Mouse (Mus musculus) kidney, adult 2 months (tissue): ENCODE measurements at regions not wholly inside any gene's neighbourhood (a gene's known extent, or its start where the extent isn't known, plus 50 kb on each side); places are given as distances from the start of the nearest gene placed in this dataset.
A peak's percentile ranks its signal among the peaks of the same experiment; 100 is the strongest.

Source experiments
- DNase-seq: peaks from one replicate; pipeline ENCODE4 v3.0.0; 2021
- H3K27ac ChIP-seq: fragments of 200-500 bp; 2 replicates; pipeline ENCODE4 v1.5.1; 2012; ENCODE audit warnings: low read depth, low read length, control low read depth, inconsistent platforms; ENCODE audit not compliant: insufficient read depth
- H3K27me3 ChIP-seq: fragments of 200-500 bp; replicated peaks from 2 replicates; pipeline ENCODE4 v1.6.1; 2012; ENCODE audit warnings: mild to moderate bottlenecking, moderate library complexity, low read length, inconsistent platforms; ENCODE audit not compliant: control insufficient read depth, insufficient read depth
- H3K36me3 ChIP-seq: fragments of 200-500 bp; 2 replicates; pipeline ENCODE4 v1.6.1; 2012; ENCODE audit warnings: mild to moderate bottlenecking, moderate library complexity, low read length, inconsistent platforms; ENCODE audit not compliant: control insufficient read depth, insufficient read depth
- H3K4me1 ChIP-seq: fragments of 200-500 bp; 2 replicates; pipeline ENCODE4 v1.6.1; 2011; ENCODE audit warnings: low read length; ENCODE audit not compliant: control insufficient read depth, insufficient read depth
- H3K4me3 ChIP-seq: fragments of 200-500 bp; 2 replicates; pipeline ENCODE4 v1.5.1; 2011; ENCODE audit warnings: mild to moderate bottlenecking, low read depth, low read length, control low read depth; ENCODE audit not compliant: insufficient read depth
- CTCF ChIP-seq: fragments of 200-500 bp; conservative IDR thresholded peaks from 2 replicates; pipeline ENCODE4 v1.5.1; 2011; ENCODE audit warnings: low read depth, mild to moderate bottlenecking, control low read depth, low read length, moderate library complexity, mixed read lengths; ENCODE audit not compliant: insufficient read depth, insufficient read length
- POLR2A ChIP-seq: fragments of 200-500 bp; IDR thresholded peaks from one replicate; pipeline ENCODE4 v1.6.1; 2011; ENCODE audit warnings: low read depth, low read length, control low read depth
- WGBS: fragments of 180-500 bp; shearing (Covaris S2); methylation state at CpG from one replicate; pipeline ENCODE4 v1.1.7; 2018; 5-methylcytosine and 5-hydroxymethylcytosine counted together

DNA sequence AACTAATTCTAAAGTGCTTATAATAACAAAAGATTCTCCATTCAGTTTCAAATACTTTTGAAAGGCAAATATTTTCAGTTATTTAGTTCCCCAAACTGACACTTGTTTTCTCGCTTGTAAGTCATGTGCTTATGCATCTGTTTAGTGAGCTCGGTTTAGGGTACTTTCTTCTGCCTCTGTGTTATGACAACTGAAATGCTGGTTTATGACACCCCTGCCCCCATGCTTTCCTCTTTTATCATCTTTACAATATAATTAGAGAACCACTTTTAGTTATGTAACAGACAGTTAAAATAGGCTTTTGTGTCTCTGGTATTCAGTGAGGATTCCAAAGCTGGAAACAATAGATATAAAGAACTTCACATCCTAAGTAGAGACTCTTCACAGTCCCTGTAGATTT, 733.8 kb downstream of the 4930447A16Rik start:
- Histone ChIP-seq H3K36me3 (no peaks in the 10 kb centered on the region), H3K4me1 (no peaks in the 10 kb centered on the region), H3K27me3 (no peaks in the 10 kb centered on the region), H3K4me3 (no peak overlapping the region), H3K27ac (no peak overlapping the region)
- TF ChIP-seq CTCF (no peak), POLR2A (no peak)
- 86% methylated on average over 2 of the region's 2 CpGs for WGBS
- DNase-seq = no peak

DNA sequence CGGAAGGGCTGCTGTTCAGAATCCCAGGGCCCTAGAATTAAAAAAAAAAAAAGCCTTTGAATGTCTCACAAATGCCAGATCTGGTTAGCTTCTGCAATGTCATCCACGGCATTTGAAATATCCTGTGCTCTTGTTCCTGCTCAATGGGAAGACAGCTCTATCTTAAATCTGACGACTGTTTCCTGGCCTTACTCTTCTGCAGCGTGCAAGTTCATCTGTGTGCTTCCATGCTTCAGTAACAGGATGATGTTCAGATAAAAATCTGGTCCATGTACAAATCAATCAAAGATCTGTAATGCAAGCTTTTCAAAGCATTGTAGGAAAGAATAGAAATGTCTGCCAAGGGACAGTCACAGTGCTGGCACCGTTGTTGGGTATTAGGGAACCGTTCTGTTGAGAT, 738.4 kb downstream of the 4930447A16Rik start:
- Histone ChIP-seq H3K4me3 (no peak overlapping the region), H3K36me3 (no peaks in the 10 kb centered on the region), H3K27me3 (no peaks in the 10 kb centered on the region), H3K27ac (no peak overlapping the region), H3K4me1 (no peaks in the 10 kb centered on the region)
- 54% methylated on average over 6 of the region's 6 CpGs for WGBS
- no peak for TF ChIP-seq CTCF
- peak; percentile 32 for DNase-seq

DNA sequence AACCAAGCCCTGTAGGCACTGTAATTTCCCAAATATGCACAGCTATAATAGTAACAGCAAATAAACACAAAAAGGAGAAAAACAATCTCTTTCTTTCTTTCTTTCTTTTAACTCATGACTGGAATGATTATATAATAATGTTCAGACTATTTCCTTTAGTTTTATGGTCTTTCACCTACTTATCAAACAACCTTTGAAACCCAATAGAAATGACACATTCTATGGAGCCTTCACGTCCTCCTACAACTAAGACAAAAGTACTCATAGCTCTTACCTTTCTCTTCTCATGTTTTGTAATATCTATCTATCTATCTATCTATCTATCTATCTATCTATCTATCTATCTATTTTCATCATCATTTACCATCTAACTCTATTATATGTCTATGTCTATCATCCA, 739.5 kb downstream of the 4930447A16Rik start:
- WGBS = 88% methylated on average over 1 of the region's 1 CpGs
- H3K36me3 ChIP-seq = no peaks in the 10 kb centered on the region
- H3K27ac ChIP-seq = no peak overlapping the region
- no peaks in the 10 kb centered on the region for H3K4me1 ChIP-seq
- no peak for DNase-seq
- no peak overlapping the region for H3K4me3 ChIP-seq
- TF ChIP-seq POLR2A = no peak
- no peak for TF ChIP-seq CTCF
- H3K27me3 ChIP-seq = no peaks in the 10 kb centered on the region

DNA sequence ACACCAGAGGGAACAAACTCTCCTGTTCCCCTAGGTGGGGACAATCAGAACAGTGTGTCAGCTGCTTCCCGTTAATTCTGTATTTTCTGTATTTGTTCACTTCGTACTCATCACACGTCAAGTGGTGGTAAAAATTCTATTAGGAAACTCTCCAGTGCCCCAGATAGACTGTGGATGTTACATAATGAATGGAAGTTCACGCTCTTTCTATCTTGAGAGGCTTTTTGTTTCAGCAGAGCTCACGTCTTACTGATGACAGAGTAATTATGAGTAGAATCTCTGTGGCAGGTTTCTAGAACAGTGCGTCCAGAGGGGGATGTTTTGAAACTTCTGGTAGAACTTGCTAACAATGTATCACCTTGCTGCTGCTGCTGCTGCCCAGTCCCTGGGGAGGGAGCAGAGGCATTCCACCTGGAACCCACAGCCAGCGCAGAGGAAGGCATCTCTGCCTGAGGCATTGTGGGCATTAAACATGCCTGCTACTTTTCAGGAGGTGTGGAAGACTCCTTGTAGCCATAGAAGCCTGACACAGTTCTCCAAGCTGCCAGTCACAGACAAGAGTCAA, 740.6 kb downstream of the 4930447A16Rik start:
- Histone ChIP-seq H3K4me3 (no peak overlapping the region), H3K27me3 (no peaks in the 10 kb centered on the region), H3K4me1 (no peaks in the 10 kb centered on the region), H3K36me3 (no peaks in the 10 kb centered on the region), H3K27ac (no peak overlapping the region)
- WGBS = 74% methylated on average over 7 of the region's 7 CpGs
- no peak for DNase-seq
- no peak for TF ChIP-seq POLR2A
- no peak for TF ChIP-seq CTCF

DNA sequence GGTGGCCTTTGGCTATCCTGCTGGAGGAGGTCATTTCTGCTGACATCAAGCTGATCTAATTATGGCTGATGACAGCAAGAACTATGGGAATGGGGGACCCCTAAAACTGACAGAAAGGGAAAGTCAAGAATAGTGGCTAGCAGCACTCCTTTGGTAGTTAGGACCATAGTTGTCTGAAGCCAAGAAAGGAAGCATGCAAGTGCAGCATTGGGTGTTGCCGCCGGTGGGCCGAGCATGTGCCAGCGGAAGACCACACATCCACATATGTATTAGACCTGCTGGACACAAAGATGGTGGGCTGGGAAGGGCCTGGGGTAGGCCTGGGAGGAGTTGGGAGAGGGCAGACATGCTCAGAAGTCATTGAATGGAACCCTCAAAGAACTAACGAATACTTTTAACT, 741.1 kb downstream of the 4930447A16Rik start:
- TF ChIP-seq POLR2A = no peak
- TF ChIP-seq CTCF = no peak
- no peak overlapping the region for H3K27ac ChIP-seq
- no peak overlapping the region for H3K4me3 ChIP-seq
- H3K27me3 ChIP-seq = no peaks in the 10 kb centered on the region
- H3K4me1 ChIP-seq = no peaks in the 10 kb centered on the region
- WGBS = 97% methylated on average over 5 of the region's 5 CpGs
- H3K36me3 ChIP-seq = no peaks in the 10 kb centered on the region
- no peak for DNase-seq

DNA sequence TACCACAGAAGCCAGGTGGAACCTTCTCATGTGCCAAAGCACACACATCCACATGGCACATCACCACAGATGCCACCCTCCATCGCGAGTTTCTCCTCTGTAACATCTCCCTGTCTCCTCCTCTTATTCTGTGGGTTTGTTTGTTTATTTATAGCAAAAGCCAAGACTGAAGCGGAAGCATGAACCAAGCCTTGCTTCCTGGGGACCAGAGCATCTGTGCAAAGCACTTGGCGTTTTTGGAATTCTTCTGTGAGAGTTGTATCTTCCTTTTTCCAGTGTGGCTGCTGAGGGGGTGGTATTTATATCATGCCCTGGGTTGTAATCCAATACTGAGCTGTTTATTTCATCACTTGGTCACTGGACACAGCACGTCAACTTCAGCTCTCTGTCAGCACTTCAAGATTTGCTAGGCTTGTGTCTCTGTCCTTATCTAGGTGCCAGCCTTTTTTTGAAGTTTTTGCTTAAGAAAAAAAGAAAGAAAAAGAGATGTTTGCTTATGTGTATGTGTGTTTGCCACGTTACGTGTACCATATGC, 742.3 kb downstream of the 4930447A16Rik start:
- no peak for DNase-seq
- Histone ChIP-seq H3K36me3 (no peaks in the 10 kb centered on the region), H3K27ac (no peak overlapping the region), H3K4me3 (no peak overlapping the region), H3K27me3 (no peaks in the 10 kb centered on the region), H3K4me1 (no peaks in the 10 kb centered on the region)
- 76% methylated on average over 7 of the region's 7 CpGs for WGBS
- TF ChIP-seq POLR2A = no peak
- TF ChIP-seq CTCF = no peak

DNA sequence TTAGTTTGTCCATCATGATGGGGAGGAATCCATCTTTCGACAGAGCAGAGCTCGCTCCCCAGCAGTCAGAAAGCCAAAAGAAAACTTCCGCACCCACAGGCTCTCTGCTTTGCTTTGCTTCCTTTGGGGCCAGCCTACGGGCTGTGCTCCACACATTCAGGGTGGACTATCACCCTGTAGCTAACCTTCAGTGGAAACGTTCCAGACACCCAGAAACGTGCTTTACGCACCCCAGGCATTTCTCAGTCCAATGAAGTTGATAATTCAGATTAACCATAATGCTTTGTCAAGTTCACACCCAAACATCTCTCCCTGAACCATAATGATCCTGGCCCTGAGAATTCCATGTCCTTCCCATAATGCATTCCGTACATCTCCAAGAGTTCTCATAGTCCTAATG, 743.8 kb downstream of the 4930447A16Rik start:
- TF ChIP-seq POLR2A (no peak), CTCF (no peak)
- Histone ChIP-seq H3K27me3 (no peaks in the 10 kb centered on the region), H3K36me3 (no peaks in the 10 kb centered on the region), H3K27ac (no peak overlapping the region), H3K4me3 (no peak overlapping the region), H3K4me1 (no peaks in the 10 kb centered on the region)
- DNase-seq = no peak
- WGBS = 88% methylated on average over 8 of the region's 8 CpGs
